12 mouse cellular contexts compared by ENCODE assay signal in the genomic region with DNA sequence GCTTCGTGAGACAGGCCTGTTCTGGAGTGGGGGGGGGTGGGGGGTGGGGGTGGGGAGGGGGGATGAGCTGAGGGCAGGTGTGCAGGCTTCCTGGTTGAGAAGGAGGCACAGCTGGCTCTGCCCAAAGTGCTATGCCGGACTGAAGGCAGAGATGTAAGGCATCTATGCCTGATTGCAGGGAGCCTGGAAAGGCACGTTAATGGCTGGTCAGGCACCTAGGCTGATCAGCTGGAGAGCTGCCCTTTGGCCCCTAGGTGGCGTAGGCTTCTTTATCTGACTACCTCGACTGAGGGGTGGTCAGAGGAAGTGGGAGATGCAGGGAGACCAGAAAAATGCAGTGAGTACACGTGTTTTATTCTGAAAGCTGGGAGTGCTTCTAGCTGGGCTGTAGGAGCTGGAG. TPM values are rescaled to one million over a fixed set of nuclear protein-coding genes. Genes with fewer than 3 reads are reported as not detected.
DNase-seq lines count a peak whose midpoint lies in the region; ATAC-seq and TF ChIP-seq lines count a peak whose summit lies in the region.
"Had no signal": no experiment of that assay in that cellular context is flagged by ENCODE, and none has a peak within 500 bp of the region (broad histone marks: within the 10 kb centered on the region; RNA-seq: fewer than 3 reads in every experiment).

No protein-coding gene starts in this region.

- 0 out of 2 replicates have a peak, but pooled peaks have one; percentile 7 for TF ChIP-seq CTCF in forebrain, postnatal 0 days (IDR thresholded peaks at IDR 0.05; ENCODE audit: low read depth)
- no peak for TF ChIP-seq CTCF in layer of hippocampus, adult 2 months (conservative IDR thresholded peaks at IDR 0.05)

- H3K4me3 ChIP-seq in forebrain, postnatal 0 days (ENCODE audit: low read depth, low read length), result no peak overlapping the region
- no peak overlapping the region for H3K4me3 ChIP-seq in forebrain, embryonic 10.5 days
- no peak overlapping the region for H3K4me3 ChIP-seq in midbrain, embryonic 10.5 days
- no peak overlapping the region for H3K4me3 ChIP-seq in midbrain, embryonic 16.5 days (ENCODE audit: low read depth, low read length)
- no peak overlapping the region for H3K4me3 ChIP-seq in midbrain, embryonic 14.5 days (replicated peaks; ENCODE audit: low read depth, low read length)
- no peak overlapping the region for H3K4me3 ChIP-seq in layer of hippocampus, adult 2 months
- H3K4me3 ChIP-seq: liver, embryonic 15.5 days had no signal

- no peaks in the 10 kb centered on the region for H3K27me3 ChIP-seq in forebrain, postnatal 0 days (ENCODE audit: insufficient read depth, low read length)
- H3K27me3 ChIP-seq in forebrain, embryonic 10.5 days (ENCODE audit: poor library complexity, severe bottlenecking), result peaks cover 16% of the 10 kb centered on the region; the same call in 1 of the 2 replicates
- H3K27me3 ChIP-seq in midbrain, embryonic 10.5 days (ENCODE audit: low read depth, poor library complexity, severe bottlenecking), result peaks cover 4% of the 10 kb centered on the region; the same call in 1 of the 2 replicates
- no peaks in the 10 kb centered on the region for H3K27me3 ChIP-seq in midbrain, embryonic 16.5 days (ENCODE audit: control insufficient read depth, insufficient read depth, low read depth, low read length)
- H3K27me3 ChIP-seq in midbrain, embryonic 14.5 days (ENCODE audit: control insufficient read depth, insufficient read depth, low read length), result no peaks in the 10 kb centered on the region

- no peak for ATAC-seq in forebrain, postnatal 0 days
- ATAC-seq in midbrain, embryonic 16.5 days, result no peak
- ATAC-seq in common myeloid progenitor, adult 5-6 weeks (replicated peaks; ENCODE audit: low read depth, poor library complexity, severe bottlenecking), result 0 out of 2 replicates have a peak, but pooled peaks have one; percentile 29
- no peak for ATAC-seq in midbrain, embryonic 14.5 days (ENCODE audit: low FRiP score, low TSS enrichment)
- ATAC-seq: activated CD4-positive, CD25-positive, alpha-beta regulatory T cell, adult 4 months had no signal

- no peaks in the 10 kb centered on the region for H3K4me1 ChIP-seq in forebrain, postnatal 0 days (ENCODE audit: insufficient read depth)
- H3K4me1 ChIP-seq in forebrain, embryonic 10.5 days, result no peaks in the 10 kb centered on the region
- peaks cover 8% of the 10 kb centered on the region for H3K4me1 ChIP-seq in midbrain, embryonic 10.5 days
- H3K4me1 ChIP-seq in midbrain, embryonic 16.5 days (ENCODE audit: control insufficient read depth, insufficient read depth, low read length), result 0 out of 2 replicates have a peak, but pooled peaks cover 2% of the 10 kb centered on the region
- no peaks in the 10 kb centered on the region for H3K4me1 ChIP-seq in midbrain, embryonic 14.5 days (ENCODE audit: control insufficient read depth, insufficient read depth, low read length)
- H3K4me1 ChIP-seq: liver, embryonic 15.5 days had no signal

- H3K4me2 ChIP-seq in forebrain, postnatal 0 days (ENCODE audit: low read depth), result no peak overlapping the region
- H3K4me2 ChIP-seq in midbrain, embryonic 16.5 days (ENCODE audit: low read length), result no peak overlapping the region
- H3K4me2 ChIP-seq in midbrain, embryonic 14.5 days (ENCODE audit: low read length), result no peak overlapping the region
- H3K4me2 ChIP-seq: liver, embryonic 15.5 days had no signal

- H3K27ac ChIP-seq in forebrain, postnatal 0 days (ENCODE audit: low read depth, low read length), result no peak overlapping the region
- H3K27ac ChIP-seq in forebrain, embryonic 10.5 days, result no peak overlapping the region
- H3K27ac ChIP-seq in midbrain, embryonic 10.5 days (replicated peaks), result no peak overlapping the region
- H3K27ac ChIP-seq in midbrain, embryonic 16.5 days (ENCODE audit: low read length), result no peak overlapping the region
- H3K27ac ChIP-seq in midbrain, embryonic 14.5 days (replicated peaks; ENCODE audit: low read depth, low read length), result no peak overlapping the region
- H3K27ac ChIP-seq in layer of hippocampus, adult 2 months, result no peak overlapping the region
- H3K27ac ChIP-seq: liver, embryonic 15.5 days had no signal

- 18% methylated on average over 6 of the region's 6 CpGs for WGBS in forebrain, postnatal 0 days
- WGBS in forebrain, embryonic 10.5 days, result 22% methylated on average over 6 of the region's 6 CpGs
- 25% methylated on average over 6 of the region's 6 CpGs for WGBS in midbrain, embryonic 10.5 days
- 28% methylated on average over 6 of the region's 6 CpGs for WGBS in midbrain, embryonic 16.5 days
- 21% methylated on average over 6 of the region's 6 CpGs for WGBS in midbrain, embryonic 14.5 days

- H3K9ac ChIP-seq in forebrain, postnatal 0 days, result no peak overlapping the region
- H3K9ac ChIP-seq in midbrain, embryonic 16.5 days (ENCODE audit: low read depth, low read length), result no peak overlapping the region
- no peak overlapping the region for H3K9ac ChIP-seq in midbrain, embryonic 14.5 days (replicated peaks; ENCODE audit: low read length)
- H3K9ac ChIP-seq: liver, embryonic 15.5 days had no signal

- no peaks in the 10 kb centered on the region for H3K9me3 ChIP-seq in forebrain, postnatal 0 days (ENCODE audit: low read length)
- no peaks in the 10 kb centered on the region for H3K9me3 ChIP-seq in forebrain, embryonic 10.5 days
- H3K9me3 ChIP-seq in midbrain, embryonic 10.5 days (replicated peaks), result no peaks in the 10 kb centered on the region
- no peaks in the 10 kb centered on the region for H3K9me3 ChIP-seq in midbrain, embryonic 16.5 days (replicated peaks; ENCODE audit: control insufficient read depth, low read length, poor library complexity, severe bottlenecking)
- no peaks in the 10 kb centered on the region for H3K9me3 ChIP-seq in midbrain, embryonic 14.5 days (ENCODE audit: control insufficient read depth, low read length)
- H3K9me3 ChIP-seq: liver, embryonic 15.5 days had no signal

- no peaks in the 10 kb centered on the region for H3K36me3 ChIP-seq in forebrain, postnatal 0 days (ENCODE audit: insufficient read depth)
- no peaks in the 10 kb centered on the region for H3K36me3 ChIP-seq in forebrain, embryonic 10.5 days (replicated peaks)
- H3K36me3 ChIP-seq in midbrain, embryonic 10.5 days, result no peaks in the 10 kb centered on the region
- H3K36me3 ChIP-seq in midbrain, embryonic 16.5 days (ENCODE audit: control insufficient read depth, insufficient read depth, low read length), result no peaks in the 10 kb centered on the region
- H3K36me3 ChIP-seq in midbrain, embryonic 14.5 days (ENCODE audit: control insufficient read depth, insufficient read depth, low read length), result no peaks in the 10 kb centered on the region
- H3K36me3 ChIP-seq: liver, embryonic 15.5 days had no signal

- DNase-seq in forebrain, postnatal 0 days, result no peak
- no peak for DNase-seq in forebrain, embryonic 10.5 days (ENCODE audit: extremely low spot score, low spot score)
- peak; percentile 43 for DNase-seq in midbrain, embryonic 10.5 days (ENCODE audit: low spot score)
- peak; percentile 35 for DNase-seq in midbrain, embryonic 14.5 days
- DNase-seq in layer of hippocampus, adult 2 months (ENCODE audit: low spot score in 2 of 2), result no peak
- DNase-seq: heart, adult 18-20 months; kidney, adult 18-20 months had no signal

RNA-seq across cellular contexts. Expression of a gene that starts 34.1 kb away (rescaled TPM):
- 1.1 and 1.3 TPM in 2 replicates for total RNA-seq in forebrain, postnatal 0 days (2014; rRNA removed)
- 1.2 and 1.6 TPM in 2 replicates for polyA plus RNA-seq in forebrain, postnatal 0 days (2015; fragmentation: Nextera tagmentation; extraction: Ambion mirVana)
- 0.75 and 0.95 TPM in 2 replicates for polyA plus RNA-seq in forebrain, embryonic 10.5 days (2016; fragmentation: Nextera tagmentation; extraction: Ambion mirVana)
- polyA plus RNA-seq in midbrain, embryonic 10.5 days (2016; fragmentation: Nextera tagmentation; extraction: Ambion mirVana), result 2.7 TPM in 2 replicates
- 2.3 and 4.1 TPM in 2 replicates for polyA plus RNA-seq in midbrain, embryonic 16.5 days (2015; fragmentation: Nextera tagmentation; extraction: Ambion mirVana)
- total RNA-seq in common myeloid progenitor, adult 5-6 weeks (2017), result 0.05 TPM in 1 of 2 replicates, not detected in the other
- 1.3 and 2.1 TPM in 2 replicates for polyA plus RNA-seq in midbrain, embryonic 14.5 days (2014; fragmentation: Nextera tagmentation; extraction: Ambion mirVana)
- total RNA-seq in layer of hippocampus, adult 2 months (2021), result 10 to 100 TPM; 17.9 to 18.6 TPM
- total RNA-seq: heart, adult 18-20 months; heart, postnatal 25 days had no signal

Comparison
In these comparisons a context has a peak if more than half of its experiments do, and no peak if none do; other contexts are left out.
1. DNase-seq: peak in midbrain, embryonic 10.5 days (single experiment) and midbrain, embryonic 14.5 days (single experiment); none in forebrain, postnatal 0 days (single experiment), forebrain, embryonic 10.5 days (single experiment) and layer of hippocampus, adult 2 months (0 of 2).